Mouse (Mus musculus) intestine, embryonic 15.5 days (tissue): ENCODE data around the gene Cacnb4. TPM values are rescaled to one million over a fixed set of nuclear protein-coding genes. Genes with fewer than 3 reads are reported as not detected.

Experiments
- ATAC-seq: fragments of 200-750 bp; cut with Nextera tagmentation; 2 replicates; pipeline ENCODE4 v1.8.0; 2017; ENCODE audit warnings: moderate TSS enrichment, moderate library complexity
- H3K27ac ChIP-seq: fragments of 300-500 bp; sonication (generic); 2 replicates; pipeline ENCODE4 v1.5.1; 2015; ENCODE audit warnings: mild to moderate bottlenecking, inconsistent platforms
- H3K27me3 ChIP-seq: fragments of 300-500 bp; sonication (generic); replicated peaks from 2 replicates; pipeline ENCODE4 v1.6.1; 2015; ENCODE audit warnings: inconsistent platforms
- H3K36me3 ChIP-seq: fragments of 300-500 bp; sonication (generic); 2 replicates; pipeline ENCODE4 v1.6.1; 2015; ENCODE audit warnings: inconsistent platforms
- H3K4me1 ChIP-seq: fragments of 300-500 bp; sonication (generic); replicated peaks from 2 replicates; pipeline ENCODE4 v1.6.1; 2015; ENCODE audit warnings: inconsistent platforms
- H3K4me2 ChIP-seq: fragments of 300-500 bp; sonication (generic); replicated peaks from 2 replicates; pipeline ENCODE4 v1.6.1; 2015; ENCODE audit warnings: mild to moderate bottlenecking, inconsistent platforms
- H3K4me3 ChIP-seq: fragments of 300-500 bp; sonication (generic); replicated peaks from 2 replicates; pipeline ENCODE4 v1.5.1; 2015; ENCODE audit warnings: inconsistent platforms
- H3K9ac ChIP-seq: fragments of 300-500 bp; sonication (generic); 2 replicates; pipeline ENCODE4 v1.6.1; 2015; ENCODE audit warnings: inconsistent platforms
- H3K9me3 ChIP-seq: fragments of 300-500 bp; sonication (generic); 2 replicates; pipeline ENCODE4 v1.6.1; 2016; ENCODE audit warnings: inconsistent platforms
- WGBS: fragments of 180-500 bp; shearing (Covaris S2); methylation state at CpG from one replicate; pipeline ENCODE4 v1.1.7; 2015; 5-methylcytosine and 5-hydroxymethylcytosine counted together
- polyA plus RNA-seq: library from polyadenylated mRNA; unstranded; fragments of >200 nt; fragmentation: Nextera tagmentation; extraction: Ambion mirVana; gene quantifications from 2 replicates; pipeline ENCODE4 v1.2.1, GENCODE M21; 2015

The Cacnb4 gene
- polyA plus RNA-seq, 1 experiment from 2014 or later = 0.89 TPM

DNA sequence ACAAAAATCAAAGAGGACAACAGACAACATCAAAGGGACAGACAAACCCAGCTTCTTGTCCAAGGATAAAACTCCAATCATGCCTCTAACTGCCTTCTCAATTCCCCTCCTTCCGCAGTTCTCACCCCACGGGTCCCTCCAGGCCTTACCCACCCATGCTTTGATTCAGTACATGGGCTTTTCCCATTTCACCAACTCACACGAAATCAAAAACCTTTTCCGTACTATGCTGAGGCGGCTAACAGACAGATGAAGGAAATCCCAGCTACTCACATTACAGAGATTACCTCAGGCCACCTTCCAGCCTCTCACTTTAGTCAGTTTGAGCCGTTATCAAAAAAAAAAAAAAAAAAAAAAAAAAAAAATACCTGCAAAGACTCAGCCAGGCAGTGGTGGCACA lies 104.4 kb downstream of the Cacnb4 start:
- no peak for ATAC-seq
- H3K4me3 ChIP-seq = no peak overlapping the region
- H3K27ac ChIP-seq = no peak overlapping the region
- H3K9me3 ChIP-seq = no peaks in the 10 kb centered on the region
- H3K36me3 ChIP-seq = no peaks in the 10 kb centered on the region
- H3K27me3 ChIP-seq = no peaks in the 10 kb centered on the region
- H3K4me2 ChIP-seq = no peak overlapping the region
- H3K4me1 ChIP-seq = 0 out of 2 replicates have a peak, but pooled peaks cover 4% of the 10 kb centered on the region
- no peak overlapping the region for H3K9ac ChIP-seq
- WGBS = 85% methylated on average over 6 of the region's 6 CpGs

- no peak overlapping the region for H3K4me2 ChIP-seq
- H3K9me3 ChIP-seq = no peaks in the 10 kb centered on the region
- H3K4me3 ChIP-seq = no peak overlapping the region
- no peaks in the 10 kb centered on the region for H3K36me3 ChIP-seq
- H3K27ac ChIP-seq = no peak overlapping the region
- H3K4me1 ChIP-seq = 0 out of 2 replicates have a peak, but pooled peaks cover 4% of the 10 kb centered on the region
- H3K9ac ChIP-seq = no peak overlapping the region
- no peak for ATAC-seq
- WGBS = 57% methylated on average over 13 of the region's 13 CpGs
- no peaks in the 10 kb centered on the region for H3K27me3 ChIP-seq
Measured at GRCm38 (mm10) chr2:52571339-52571968, 105.2 kb downstream of the Cacnb4 start.

DNA sequence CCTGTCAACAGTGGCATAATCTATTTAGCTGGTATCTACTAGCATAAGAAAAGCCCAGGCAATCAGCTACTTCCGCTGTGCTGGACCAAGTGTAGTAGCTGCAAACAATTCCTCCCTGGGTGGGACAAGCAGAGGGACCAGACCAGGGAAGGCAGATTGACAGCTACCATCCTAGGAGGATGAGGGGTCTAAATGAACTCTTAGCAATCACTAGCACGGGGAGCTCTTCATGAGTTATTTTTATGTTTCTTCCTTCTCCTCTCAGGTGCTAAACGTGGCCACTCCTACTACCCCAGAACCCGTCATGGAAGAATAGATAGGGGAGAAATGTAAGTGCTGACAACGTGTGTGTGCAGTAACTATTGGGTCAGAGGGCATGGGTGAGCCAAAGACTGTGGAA lies 105.8 kb downstream of the Cacnb4 start:
- Histone ChIP-seq H3K4me1 (0 out of 2 replicates have a peak, but pooled peaks cover 4% of the 10 kb centered on the region), H3K27me3 (no peaks in the 10 kb centered on the region), H3K4me2 (no peak overlapping the region), H3K36me3 (no peaks in the 10 kb centered on the region), H3K27ac (no peak overlapping the region), H3K4me3 (no peak overlapping the region), H3K9ac (no peak overlapping the region), H3K9me3 (no peaks in the 10 kb centered on the region)
- 69% methylated on average over 5 of the region's 5 CpGs for WGBS
- no peak for ATAC-seq

DNA sequence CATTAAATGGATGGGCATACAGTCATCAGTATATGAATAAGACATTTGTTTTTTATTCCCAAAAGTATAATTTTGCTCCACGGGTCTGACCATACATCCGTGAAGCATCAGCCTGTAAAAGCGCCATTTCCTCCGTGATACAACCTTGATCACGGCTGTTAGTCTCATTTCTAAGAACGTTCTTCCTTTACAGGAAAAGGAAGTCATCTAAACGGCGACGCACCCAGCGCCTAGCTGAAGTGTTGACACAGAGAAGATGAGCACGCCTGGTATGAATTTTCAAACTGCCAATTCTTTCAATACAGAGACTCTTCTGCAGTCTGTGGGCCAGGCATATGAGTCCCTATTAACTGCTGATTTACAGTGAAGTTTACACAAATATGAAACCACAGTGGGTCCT lies 106.5 kb downstream of the Cacnb4 start:
- H3K4me2 ChIP-seq = no peak overlapping the region
- no peak overlapping the region for H3K4me3 ChIP-seq
- no peak overlapping the region for H3K9ac ChIP-seq
- H3K9me3 ChIP-seq = no peaks in the 10 kb centered on the region
- no peak for ATAC-seq
- H3K36me3 ChIP-seq = no peaks in the 10 kb centered on the region
- H3K27me3 ChIP-seq = no peaks in the 10 kb centered on the region
- WGBS = 80% methylated on average over 11 of the region's 11 CpGs
- H3K4me1 ChIP-seq = 0 out of 2 replicates have a peak, but pooled peaks cover 4% of the 10 kb centered on the region
- H3K27ac ChIP-seq = no peak overlapping the region

GRCm38 (mm10) chr2:52568131-52568530 lies 108.5 kb downstream of the Cacnb4 start:
- no peak overlapping the region for H3K9ac ChIP-seq
- no peak overlapping the region for H3K4me2 ChIP-seq
- H3K4me3 ChIP-seq = no peak overlapping the region
- no peaks in the 10 kb centered on the region for H3K4me1 ChIP-seq
- H3K36me3 ChIP-seq = no peaks in the 10 kb centered on the region
- WGBS = 62% methylated on average over 3 of the region's 3 CpGs
- H3K27ac ChIP-seq = no peak overlapping the region
- no peak for ATAC-seq
- H3K27me3 ChIP-seq = no peaks in the 10 kb centered on the region
- H3K9me3 ChIP-seq = no peaks in the 10 kb centered on the region

DNA sequence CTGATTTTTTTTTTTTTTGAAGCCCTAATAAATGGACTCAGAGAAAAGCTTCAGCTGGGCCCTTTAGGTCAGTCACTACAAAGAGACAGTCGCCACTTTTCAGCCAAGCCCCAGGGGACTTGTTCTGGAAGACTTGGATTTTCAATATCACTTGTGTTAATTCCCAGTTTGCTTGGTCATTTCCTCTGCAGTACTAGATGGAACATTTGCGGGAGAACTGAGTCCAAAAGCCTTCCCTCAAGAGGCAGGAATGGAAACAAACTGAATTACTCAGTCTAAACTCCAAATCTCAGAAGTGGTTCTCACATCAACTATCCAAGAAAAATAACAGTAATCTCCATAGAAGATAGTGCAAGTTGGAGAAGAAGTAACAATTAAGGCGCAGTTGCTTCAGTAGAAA lies 109.2 kb downstream of the Cacnb4 start:
- Histone ChIP-seq H3K36me3 (no peaks in the 10 kb centered on the region), H3K27ac (no peak overlapping the region), H3K27me3 (no peaks in the 10 kb centered on the region), H3K4me2 (no peak overlapping the region), H3K4me1 (no peaks in the 10 kb centered on the region), H3K9me3 (no peaks in the 10 kb centered on the region), H3K4me3 (no peak overlapping the region), H3K9ac (no peak overlapping the region)
- ATAC-seq = no peak
- 68% methylated on average over 3 of the region's 3 CpGs for WGBS

- Histone ChIP-seq H3K36me3 (no peaks in the 10 kb centered on the region), H3K4me2 (no peak overlapping the region), H3K4me3 (no peak overlapping the region), H3K9ac (no peak overlapping the region), H3K27ac (no peak overlapping the region), H3K9me3 (no peaks in the 10 kb centered on the region), H3K4me1 (no peaks in the 10 kb centered on the region), H3K27me3 (no peaks in the 10 kb centered on the region)
- ATAC-seq = no peak
- WGBS = 92% methylated on average over 5 of the region's 5 CpGs
Measured at GRCm38 (mm10) chr2:52563277-52563676, 113.4 kb downstream of the Cacnb4 start.

GRCm38 (mm10) chr2:52562356-52562755 lies 114.3 kb downstream of the Cacnb4 start:
- Histone ChIP-seq H3K9ac (no peak overlapping the region), H3K9me3 (no peaks in the 10 kb centered on the region), H3K4me1 (no peaks in the 10 kb centered on the region), H3K27ac (no peak overlapping the region), H3K27me3 (no peaks in the 10 kb centered on the region), H3K4me2 (no peak overlapping the region), H3K4me3 (no peak overlapping the region), H3K36me3 (no peaks in the 10 kb centered on the region)
- WGBS = 88% methylated on average over 3 of the region's 3 CpGs
- no peak for ATAC-seq

DNA sequence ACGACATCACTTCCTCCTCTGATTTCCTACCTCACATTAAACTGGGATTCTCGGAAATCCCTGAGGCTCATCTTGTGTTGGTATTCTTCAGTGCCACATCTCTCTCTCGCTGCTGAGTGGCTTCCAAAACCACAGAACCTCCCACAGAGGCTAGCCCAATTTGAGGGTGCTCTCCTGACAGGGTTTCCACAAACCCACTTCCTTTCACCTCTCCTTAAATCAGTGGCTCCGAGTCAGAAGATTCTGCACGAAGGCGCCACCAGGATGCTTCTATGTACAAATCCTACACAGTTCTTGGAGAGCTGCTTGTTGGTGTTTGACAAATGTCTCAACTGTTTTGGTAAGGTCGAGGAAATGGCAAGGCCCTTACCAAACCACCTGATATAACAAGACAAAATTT lies 115.5 kb downstream of the Cacnb4 start:
- Histone ChIP-seq H3K36me3 (no peaks in the 10 kb centered on the region), H3K27ac (no peak overlapping the region), H3K4me3 (no peak overlapping the region), H3K9me3 (no peaks in the 10 kb centered on the region), H3K4me2 (no peak overlapping the region), H3K27me3 (no peaks in the 10 kb centered on the region), H3K4me1 (no peaks in the 10 kb centered on the region), H3K9ac (no peak overlapping the region)
- 77% methylated on average over 7 of the region's 7 CpGs for WGBS
- no peak for ATAC-seq

DNA sequence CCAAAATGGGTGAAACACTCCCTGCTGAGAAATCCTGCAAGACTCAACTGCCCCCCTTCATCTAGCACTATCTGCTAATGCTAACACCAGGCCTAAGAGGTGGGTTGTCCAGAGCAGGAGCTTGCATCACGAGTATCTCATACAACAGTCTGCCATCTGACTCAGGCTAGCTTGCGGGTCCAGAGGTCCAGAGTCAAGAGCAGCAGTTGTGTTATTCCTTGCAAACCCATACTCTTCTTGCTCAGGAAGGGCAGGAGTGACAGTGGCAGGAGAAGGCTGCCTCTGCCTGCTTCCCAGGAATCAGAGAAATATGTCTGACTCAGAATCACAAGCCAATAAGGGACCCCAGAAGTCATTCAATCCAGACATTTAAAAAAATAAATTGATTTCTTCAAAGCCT lies 116.4 kb downstream of the Cacnb4 start:
- Histone ChIP-seq H3K4me2 (no peak overlapping the region), H3K9me3 (no peaks in the 10 kb centered on the region), H3K4me3 (no peak overlapping the region), H3K36me3 (no peaks in the 10 kb centered on the region), H3K27ac (no peak overlapping the region), H3K9ac (no peak overlapping the region), H3K4me1 (no peaks in the 10 kb centered on the region), H3K27me3 (no peaks in the 10 kb centered on the region)
- ATAC-seq = no peak
- 65% methylated on average over 2 of the region's 2 CpGs for WGBS

- 0 out of 2 replicates have a peak, but pooled peaks have one; percentile 41 for ATAC-seq
- Histone ChIP-seq H3K27ac (no peak overlapping the region), H3K36me3 (no peaks in the 10 kb centered on the region), H3K9me3 (no peaks in the 10 kb centered on the region), H3K4me3 (no peak overlapping the region), H3K4me1 (no peaks in the 10 kb centered on the region), H3K4me2 (no peak overlapping the region), H3K9ac (no peak overlapping the region), H3K27me3 (no peaks in the 10 kb centered on the region)
- WGBS = 41% methylated on average over 8 of the region's 8 CpGs
Measured at GRCm38 (mm10) chr2:52558411-52558810, 118.2 kb downstream of the Cacnb4 start.

GRCm38 (mm10) chr2:52557503-52558275 lies 118.9 kb downstream of the Cacnb4 start:
- Histone ChIP-seq H3K4me1 (no peaks in the 10 kb centered on the region), H3K4me2 (no peak overlapping the region), H3K4me3 (no peak overlapping the region), H3K9me3 (no peaks in the 10 kb centered on the region), H3K36me3 (no peaks in the 10 kb centered on the region), H3K9ac (no peak overlapping the region), H3K27me3 (no peaks in the 10 kb centered on the region), H3K27ac (no peak overlapping the region)
- no peak for ATAC-seq
- 70% methylated on average over 12 of the region's 12 CpGs for WGBS

DNA sequence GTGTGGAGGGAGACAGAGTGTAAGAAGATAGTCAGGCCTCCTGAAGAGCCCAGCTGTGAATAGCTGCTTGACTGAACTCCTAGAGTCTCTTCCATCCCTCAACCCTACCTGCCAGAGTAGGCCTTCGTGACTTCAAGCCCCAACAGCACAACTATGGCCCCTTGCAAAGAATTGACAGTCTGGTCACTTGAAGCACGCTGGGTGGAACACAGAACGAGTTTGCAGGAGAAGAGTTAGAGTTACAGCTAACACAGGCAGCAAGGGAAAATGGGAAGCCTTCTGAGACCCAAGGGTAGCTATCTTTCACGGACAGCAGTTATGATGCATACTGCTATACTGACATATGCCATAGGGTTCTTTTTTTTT lies 119.7 kb downstream of the Cacnb4 start:
- Histone ChIP-seq H3K27me3 (no peaks in the 10 kb centered on the region), H3K9ac (no peak overlapping the region), H3K4me3 (no peak overlapping the region), H3K9me3 (no peaks in the 10 kb centered on the region), H3K27ac (no peak overlapping the region), H3K4me1 (no peaks in the 10 kb centered on the region), H3K4me2 (no peak overlapping the region), H3K36me3 (no peaks in the 10 kb centered on the region)
- no peak for ATAC-seq
- 84% methylated on average over 4 of the region's 4 CpGs for WGBS
